Mouse (Mus musculus) layer of hippocampus, postnatal 36 days (tissue): Measurements from ENCODE around the gene Armh3. TPM values are rescaled to one million over a fixed set of nuclear protein-coding genes. Genes with fewer than 3 reads are reported as not detected.
A peak's percentile ranks its signal among the peaks of the same experiment; 100 is the strongest.
"Not testable (repeated sequence)": the region's sequence is repeated elsewhere in the genome, so short reads cannot be mapped to it uniquely, and the experiment has no call there.

ENCODE experiments used
- DNase-seq, 2 experiments: peaks; one replicate each; pipeline ENCODE4 v3.0.0; 2022
- total RNA-seq, 2 experiments: library from RNA; stranded (reverse); gene quantifications; 2 replicates each; pipeline ENCODE4 v1.2.3; 2021

The Armh3 gene
- total RNA-seq, 2 experiments from 2014 or later = 20.3 to 22.4 TPM

DNA sequence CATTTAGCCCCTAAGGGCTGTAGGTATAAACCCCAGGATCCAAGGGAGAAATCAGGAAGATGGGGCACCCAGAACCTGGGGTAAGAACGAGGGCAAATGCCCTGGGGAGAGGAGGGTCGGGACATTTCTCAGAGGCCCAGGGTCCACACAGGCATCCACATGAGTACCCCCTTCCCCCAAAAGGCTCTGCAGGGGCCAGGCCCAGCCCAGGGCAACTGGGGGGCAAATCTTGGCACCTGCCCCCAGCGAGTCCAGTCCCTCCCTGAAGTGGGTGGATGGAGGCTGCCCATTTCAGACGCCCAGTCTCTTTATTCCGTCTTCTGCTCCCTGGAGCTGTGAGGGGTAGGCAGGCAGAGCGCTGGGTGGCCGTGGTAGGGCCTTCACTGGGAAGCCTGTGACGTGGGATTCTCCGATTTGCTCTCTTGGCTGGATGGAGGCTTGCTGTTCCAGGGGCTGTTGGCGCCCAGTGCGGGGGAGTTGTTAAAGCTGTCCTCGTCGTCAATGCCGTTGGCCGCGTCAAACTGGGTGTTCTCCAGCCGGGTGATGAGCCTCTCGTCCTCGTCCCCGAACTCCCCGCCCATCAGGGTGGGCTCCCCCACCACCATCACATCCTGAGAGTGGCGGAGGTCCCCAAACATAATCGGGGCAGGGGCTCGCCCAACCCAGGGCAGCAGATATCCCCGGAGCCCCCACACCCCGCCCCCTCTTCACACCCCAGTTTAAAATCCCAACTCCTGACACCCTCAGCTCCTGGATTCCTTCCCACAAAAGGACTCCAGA lies 34.6 kb upstream of the Armh3 start:
- peak in 1 of 2 experiments; percentile 55 for DNase-seq

DNA sequence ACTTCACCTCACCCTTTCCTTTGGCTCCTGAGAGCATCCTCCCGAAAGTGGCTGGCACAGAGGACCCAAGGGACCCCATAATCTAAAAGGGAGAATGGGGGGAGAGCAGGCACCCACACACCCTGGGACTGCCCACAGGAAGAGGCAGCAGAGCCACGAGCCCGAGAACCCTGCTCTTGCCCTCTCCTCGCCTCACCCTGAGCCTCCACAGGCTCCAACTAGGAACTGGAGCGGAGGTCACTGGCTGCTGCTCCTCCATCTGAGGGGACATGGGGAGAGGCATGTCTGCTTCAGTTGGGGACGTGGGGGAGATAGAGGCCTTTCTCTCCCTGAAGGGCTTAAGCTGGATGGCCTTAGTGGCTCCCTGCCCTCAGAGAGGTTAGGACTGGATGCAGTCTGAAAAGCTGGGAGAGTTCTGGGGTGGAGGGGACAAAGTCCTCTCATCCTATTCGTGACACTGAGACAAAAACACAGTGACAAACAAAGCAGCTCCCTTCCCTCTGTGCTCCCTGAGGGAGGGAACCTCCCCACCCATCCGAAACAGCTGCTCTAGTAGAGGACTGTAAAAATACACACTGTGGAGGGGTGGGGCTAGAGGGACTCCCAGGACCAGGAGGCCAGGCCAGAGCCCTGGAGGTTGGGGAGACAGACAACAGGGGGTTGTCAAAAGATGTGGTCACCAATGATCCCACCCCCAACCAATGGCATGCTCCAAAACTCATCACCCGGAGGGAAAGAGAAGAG lies 33.6 kb upstream of the Armh3 start:
- no peak for DNase-seq

DNA sequence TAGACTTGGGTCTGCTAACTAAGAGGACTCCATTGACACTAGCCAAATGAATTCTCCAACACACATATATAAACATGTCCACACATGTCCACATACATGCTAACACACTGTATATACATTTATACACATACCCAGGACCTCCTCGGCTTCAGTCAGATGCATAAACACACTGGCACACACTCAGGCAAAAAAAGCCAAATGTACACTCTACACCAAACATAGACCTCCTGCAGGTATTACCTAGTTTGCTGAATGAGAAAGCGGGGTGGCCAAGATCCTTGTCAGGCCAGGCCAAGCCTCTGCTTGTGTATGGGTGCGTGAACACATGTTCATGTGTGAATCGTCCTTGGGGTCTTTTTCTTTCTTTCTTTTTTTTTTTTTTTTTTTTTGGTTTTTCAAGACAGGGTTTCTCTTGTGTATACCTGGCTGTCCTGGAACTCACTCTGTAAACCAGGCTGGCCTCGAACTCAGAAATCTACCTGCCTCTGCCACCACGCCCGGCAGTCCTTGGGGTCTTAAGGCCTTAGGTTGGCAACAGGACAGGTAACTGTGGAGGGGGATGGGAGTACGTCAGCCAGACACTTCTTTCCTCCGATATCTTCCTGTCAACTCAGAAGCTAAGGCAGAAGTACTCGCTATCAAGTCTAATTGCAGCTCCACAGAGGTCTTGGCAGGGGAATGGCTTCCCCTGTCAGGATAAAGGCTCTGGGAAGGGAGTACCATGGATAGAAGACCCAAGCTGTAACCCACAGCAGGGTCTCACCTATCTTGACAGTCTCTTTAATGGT lies 32.1 kb upstream of the Armh3 start:
- no peak for DNase-seq

DNA sequence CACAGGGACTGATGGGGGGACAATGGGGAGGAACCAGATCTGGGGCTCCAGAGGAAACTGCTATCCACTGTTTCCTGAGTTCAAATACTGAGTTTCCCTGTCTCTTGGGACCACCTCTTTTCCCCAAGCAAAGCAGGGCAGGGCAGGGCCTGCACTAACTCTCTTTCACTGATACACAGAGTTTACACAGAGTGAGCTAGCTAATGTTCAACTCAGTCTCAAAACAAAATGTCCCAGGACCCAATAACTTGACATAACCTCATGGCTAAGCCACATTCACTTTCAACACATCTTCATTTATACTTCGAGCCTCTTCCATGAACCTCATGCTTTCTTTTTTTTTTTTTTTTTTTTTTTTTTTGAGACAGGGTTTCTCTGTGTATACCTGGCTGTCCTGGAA lies 31.4 kb upstream of the Armh3 start:
- DNase-seq = no peak

DNA sequence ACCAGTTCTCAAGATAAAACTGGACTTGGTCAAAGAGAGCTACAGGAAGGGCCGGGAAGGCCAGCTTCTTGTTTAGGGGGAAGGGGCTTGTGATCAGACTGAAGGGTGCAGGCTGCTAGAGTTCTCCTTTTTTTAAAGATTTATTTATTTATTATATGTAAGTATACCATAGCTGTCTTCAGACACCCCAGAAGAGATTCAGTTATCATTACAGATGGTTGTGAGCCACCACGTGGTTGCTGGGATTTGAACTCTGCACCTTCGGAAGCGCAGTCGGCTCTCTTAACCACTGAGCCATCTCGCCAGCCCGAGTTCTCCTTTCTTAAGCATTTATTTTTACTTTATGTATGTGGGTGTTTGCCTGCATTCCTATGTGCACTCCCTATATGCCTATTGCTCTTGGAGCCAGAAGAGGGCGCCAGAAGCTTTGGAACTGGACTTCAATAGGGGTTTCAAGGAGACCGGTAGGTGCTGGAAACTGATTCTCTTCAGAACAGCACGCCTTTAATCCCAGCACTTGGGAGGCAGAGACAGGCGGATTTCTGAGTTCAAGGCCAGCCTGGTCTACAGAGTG lies 30.5 kb upstream of the Armh3 start:
- DNase-seq = no peak

DNA sequence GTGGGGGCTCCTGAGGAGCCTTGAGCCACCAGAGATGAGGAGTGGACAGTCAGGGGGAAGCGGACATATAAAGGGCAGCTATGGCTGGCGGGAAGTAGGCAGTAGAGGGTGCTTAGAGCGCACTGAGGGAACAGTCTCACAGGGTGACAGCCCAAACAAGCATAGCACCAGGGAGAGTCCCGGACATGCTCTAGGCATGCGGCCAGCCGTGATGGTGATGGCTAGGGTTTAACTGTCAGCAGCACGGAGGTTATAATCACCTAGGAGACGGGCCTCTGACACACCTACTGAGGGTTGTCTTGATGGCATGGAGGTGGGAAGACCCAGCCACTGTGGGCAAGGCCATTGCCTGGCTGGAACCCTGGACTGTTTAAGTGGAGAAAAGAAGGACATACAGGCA lies 28.3 kb upstream of the Armh3 start:
- DNase-seq = no peak

DNA sequence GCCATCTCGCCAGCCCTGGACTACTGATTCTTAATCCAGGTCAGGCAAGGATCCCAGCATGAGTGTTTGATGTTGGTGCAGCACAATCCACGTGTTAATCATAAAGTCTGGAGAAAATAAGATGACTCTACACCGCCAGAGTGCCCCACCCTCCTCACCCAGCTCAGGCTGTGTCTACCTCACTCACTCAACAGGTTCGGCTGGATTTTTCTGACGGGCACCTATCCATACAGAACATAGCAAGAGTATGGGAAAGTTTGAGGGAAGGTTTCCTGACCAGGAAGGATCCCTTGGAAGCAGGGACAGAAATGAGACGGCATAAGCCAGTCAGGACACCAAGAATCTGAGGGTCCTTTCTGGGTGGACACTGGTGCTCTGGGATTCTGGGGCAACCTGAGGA lies 26.7 kb upstream of the Armh3 start:
- no peak for DNase-seq

DNA sequence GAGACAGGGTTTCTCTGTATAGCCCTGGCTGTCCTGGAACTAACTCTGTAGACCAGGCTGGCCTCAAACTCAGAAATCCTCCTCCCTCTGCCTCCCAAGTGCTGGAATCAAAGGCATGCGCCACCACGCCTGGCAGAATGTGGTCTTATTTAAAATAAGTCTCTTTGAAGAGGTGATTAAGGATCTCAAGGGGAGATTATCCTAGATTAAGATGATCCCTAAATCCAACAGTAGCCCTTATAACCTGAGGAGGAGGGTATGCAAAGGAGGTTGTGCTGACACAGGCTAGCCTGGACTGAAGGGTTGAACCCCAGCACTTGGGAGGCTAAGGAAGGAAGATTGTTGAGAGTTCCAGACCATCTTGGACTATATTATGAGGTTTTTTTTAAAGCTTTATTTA lies 17.7 kb upstream of the Armh3 start:
- DNase-seq = no peak

DNA sequence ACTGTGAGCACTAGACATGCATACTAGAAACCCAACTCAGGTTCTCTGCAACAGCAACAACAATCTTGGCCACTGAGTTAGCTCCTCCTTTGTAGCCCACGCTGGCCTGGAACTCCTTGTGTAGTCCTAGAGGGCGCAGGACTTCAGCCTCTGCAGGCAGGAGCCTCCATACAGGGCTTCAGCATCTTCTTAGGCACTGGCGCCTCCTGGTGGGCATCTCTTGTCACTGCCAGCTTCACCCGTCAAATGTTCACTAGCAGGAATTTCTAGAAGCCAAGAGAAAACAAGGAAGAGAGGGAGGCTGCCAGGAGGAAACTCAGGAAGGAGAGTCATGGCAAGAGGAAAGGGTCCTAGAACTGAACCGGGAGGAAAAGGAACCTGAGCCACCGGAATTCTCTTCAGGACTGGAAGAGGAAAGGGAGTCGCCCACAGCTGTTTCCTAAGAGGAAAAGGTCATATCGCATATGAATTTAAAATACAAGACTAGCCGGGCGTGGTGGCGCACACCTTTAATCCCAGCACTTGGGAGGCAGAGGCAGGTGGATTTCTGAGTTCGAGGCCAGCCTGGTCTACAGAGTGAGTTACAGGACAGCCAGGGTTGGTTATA lies 16.4 kb upstream of the Armh3 start:
- DNase-seq = peak; percentile 71 to 78

DNA sequence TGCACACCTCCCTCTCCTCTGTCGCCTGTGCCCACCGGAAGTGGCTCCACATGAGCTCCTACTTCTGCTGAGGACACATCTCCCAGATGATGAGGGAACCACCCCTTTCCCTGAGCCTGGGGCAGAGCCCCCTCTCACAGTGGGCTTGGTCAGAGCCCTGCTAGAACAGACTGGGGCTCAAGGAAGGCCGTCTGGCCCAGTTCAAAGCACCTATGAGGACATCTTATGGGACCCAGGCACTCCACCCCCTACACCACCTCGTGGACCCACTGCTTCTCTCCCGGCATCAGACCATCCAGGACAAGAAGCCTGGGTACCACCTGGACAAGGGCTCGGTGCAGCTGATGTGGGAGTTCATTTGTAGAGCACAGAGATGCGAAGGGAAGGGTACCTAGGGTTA lies 7.4 kb upstream of the Armh3 start:
- DNase-seq = no peak

DNA sequence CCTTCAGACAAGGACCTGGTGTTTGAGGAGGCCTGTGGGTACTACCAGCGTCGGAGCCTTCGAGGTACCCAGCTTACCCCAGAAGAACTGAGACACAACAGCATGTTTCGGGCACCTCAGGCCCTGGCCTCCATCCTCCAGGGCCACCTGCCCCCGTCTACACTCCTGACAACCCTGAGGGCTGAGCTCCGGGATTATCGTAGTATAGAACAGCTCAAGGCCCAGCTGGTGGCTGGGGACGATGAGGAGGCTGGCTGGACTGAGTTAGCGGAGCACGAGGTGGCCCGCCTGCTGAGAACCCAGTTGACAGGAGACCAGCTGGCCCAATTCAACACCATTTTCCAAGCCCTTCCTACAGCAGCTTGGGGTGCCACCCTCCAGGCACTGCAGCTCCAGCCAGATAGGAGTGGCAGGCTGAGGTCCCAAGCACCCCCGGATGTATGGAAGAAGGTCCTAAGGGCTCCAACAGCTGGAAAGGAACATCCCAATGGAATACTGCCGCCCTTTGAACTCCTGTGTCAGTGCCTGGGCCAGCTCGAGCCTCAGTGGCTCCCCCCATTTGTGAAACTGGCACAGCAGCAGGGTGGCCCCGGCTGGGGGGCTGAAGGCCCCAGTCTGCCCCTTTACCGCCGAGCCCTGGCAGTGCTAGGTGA lies 6.7 kb upstream of the Armh3 start:
- DNase-seq = no peak

DNA sequence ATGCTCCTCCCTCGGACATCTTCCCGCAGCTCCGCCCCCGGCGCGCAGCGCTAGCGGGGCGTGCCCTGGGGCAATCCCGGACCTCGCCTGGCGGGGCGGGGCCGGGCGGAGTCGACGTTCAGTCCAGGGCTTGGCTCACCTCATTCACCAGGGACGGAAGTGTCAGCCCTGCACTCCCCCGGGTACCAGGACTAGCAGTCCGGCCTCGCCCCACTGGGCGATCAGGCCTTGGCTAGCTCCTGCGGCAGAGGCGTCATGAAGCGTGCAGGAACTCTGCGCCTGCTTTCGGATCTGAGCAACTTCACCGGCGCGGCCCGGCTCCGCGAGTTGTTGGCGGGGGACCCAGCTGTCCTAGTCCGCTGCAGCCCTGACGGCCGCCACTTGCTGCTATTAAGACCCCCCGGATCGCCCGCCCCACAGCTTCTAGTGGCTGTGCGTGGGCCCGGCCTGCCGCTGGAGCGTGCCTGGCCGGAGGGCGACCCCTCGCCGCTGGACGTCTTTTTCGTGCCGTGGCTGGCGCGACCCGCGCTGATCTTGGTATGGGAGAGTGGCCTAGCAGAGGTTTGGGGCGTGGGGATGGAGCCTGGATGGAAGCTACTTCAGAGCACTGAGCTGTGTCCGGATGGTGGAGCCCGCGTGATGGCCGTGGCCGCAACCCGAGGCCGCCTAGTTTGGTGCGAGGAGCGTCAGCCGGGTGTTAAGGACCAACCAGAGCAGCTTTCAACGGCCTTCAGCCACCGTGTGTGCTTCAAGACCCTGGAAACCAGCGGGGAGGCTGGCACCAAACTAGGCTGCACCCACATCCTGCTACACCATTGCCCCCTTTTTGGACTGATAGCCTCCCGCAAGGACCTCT lies 5.3 kb upstream of the Armh3 start, which contains the start of gene Hps6:
Gene Hps6 (plus strand): TSS at position 138 of the 856 bp plus-strand sequence.
- peak; percentile 72 to 73 for DNase-seq

DNA sequence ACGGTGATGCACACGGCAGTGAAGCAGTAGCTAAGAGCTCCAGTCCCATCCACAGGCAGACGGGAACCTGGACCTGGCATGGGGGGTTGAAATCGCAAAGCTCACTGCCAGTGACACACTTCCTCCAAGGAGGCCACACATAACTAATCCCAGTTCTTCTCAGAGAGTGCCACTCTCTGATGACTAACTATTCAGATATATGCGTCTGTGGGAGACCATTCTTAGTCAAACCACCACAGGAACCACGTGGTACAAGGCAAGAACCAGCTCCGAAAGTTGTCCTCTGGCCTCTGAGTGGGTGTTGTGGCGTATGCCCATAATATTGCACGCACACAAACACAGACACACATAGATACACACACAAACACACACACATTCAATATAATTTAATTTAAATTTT lies 4.0 kb upstream of the Armh3 start:
- DNase-seq = no peak

DNA sequence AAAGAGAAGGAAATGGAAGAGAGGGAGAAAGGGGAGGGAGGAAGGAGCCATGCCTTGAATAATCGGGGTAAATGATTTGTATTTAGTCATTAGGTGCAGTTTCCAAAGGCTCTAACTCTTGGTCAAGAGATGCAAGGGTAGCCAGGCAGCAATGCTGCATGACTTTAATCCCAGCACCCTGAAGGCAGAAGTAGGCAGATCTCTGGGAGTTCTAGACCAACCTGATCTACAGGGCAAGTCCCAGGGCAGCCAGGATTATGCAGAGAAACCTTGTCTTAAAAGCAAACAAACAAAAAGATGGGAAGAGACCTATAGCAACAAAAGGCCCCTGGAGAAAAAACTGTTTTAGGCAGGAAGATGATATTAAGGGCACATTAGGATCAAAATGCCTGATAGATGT lies 1.1 kb upstream of the Armh3 start:
- no peak for DNase-seq

DNA sequence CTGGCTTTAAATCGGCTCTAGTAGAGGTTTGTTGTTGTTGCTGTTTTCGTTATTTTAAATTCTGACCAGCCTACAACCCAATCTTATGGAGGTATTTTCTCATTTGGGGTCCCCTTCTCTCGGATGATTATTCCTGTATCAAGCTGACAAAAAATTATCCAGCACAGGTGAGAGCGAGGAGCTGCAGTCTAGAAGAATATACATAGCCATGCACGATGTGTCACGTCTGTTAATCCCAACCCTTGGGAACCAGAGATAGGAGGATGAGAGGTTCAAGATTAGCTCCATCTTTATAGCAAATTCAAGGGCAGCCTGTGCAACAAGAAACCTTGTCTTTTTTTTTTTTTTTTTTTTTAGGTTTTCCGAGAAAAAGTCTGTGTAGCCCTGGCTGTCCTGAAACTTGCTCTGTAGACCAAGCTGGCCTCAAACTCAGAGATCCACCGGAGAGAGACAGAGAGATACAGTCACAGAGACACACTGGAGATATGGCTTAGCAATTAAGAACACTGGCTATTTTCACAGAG lies 468 bp upstream of the Armh3 start:
- DNase-seq = no peak

DNA sequence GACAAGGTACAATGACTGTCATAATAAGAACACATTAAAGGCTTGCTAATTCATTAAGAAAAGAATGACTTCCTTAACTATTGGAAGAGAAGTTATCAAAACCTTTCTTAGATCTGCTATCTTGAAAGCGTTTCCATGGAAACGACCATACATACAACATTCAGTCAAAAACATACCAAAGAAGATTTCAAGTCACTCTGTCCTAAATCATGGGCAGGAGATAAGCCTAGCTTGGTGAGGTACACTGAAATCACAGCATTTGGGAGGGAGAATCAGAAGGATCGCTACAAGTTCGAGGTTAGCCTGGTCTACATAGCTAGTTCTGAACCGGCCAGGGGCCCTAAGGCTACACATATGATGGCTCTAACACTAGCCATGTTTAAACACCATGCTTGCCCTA lies 923 bp downstream of the Armh3 start:
- no peak for DNase-seq

DNA sequence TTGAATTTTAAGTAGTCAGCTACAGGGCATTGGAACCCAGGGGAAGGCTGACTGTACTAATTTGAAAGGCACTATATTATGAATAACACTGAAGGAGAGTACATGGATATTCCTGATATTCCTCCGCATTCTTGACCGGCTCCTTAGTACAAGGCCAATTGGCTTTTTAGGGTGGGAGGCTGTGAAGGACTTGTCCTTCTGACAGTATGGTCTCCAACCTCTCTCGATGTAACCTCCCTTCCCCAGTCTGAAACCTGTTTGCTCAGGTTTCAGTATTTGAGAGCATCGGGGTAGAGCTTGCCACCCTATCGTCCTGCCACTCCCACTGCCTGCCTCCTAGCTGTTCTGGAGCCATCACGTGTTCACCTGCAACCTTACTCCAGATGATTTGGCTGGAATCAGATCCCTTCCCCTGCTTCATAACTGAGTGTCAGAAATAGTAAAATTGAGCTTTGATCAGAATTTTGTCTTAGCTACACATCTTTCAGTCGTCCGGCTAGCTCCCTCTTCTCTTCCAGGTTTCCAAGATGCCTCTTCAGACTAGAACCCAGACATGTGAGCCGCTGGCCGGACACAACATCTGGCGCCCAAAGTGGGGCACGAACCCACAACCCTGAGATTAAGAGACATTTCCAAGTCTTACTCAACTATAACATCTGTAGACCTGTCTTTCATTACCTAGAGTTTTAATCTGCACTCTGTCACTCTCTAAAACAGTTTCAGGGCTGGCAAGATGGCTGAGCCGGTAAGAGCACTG lies 4.1 kb downstream of the Armh3 start:
- DNase-seq = no peak

DNA sequence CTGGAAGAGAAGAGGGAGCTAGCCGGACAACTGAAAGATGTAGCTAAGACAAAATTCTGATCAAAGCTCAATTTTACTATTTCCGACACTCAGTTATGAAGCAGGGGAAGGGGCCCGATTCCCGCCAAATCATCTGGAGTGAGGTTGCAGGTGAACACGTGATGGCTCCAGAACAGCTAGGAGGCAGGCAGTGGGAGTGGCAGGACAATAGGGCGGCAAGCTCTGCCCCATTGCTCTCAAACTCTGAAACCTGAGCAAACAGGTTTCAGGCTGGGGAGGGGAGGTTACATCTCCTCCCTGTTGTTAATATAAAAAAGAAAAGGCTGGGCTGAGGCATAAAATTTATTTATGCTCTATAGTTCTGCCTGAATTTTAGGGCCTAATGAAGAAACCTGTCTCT lies 4.8 kb downstream of the Armh3 start:
- not testable (repeated sequence) for DNase-seq

DNA sequence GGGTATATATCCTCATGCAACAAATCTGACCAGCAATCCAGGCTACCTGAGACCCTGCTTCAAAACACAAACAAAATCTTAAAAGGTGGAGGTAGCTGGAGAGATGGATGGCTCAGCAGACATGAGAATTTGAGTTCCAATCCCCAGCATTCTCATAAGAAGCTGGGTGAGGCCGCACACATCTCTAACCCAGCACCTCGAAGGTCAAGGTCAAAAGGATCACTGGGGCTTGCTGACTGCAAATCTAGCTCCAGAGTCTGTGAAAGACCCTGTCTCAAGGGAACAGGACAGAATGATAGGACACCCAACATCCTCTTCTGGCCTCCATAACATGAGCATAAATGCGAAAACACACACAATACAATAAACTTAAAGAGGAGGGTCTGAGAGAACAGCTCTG lies 7.1 kb downstream of the Armh3 start:
- no peak for DNase-seq

DNA sequence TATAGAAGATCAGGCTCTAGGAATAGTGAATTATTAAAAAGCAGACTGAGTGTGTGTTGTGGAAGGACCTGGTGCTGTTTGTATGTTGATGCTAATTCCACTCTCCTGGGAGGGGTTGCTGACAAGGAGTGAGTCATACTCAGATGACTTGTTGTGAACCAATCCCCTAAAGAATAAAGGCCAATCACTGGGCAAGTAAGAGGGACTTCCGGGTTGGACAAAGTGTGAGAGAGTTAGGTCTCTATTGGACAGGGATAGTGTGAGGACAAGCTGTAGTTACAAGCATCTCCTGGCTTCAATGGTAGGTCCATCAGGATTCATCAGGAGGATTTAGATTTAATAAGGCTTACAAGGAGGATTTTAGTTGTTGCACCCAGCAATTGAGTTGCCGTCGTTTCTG lies 10.1 kb downstream of the Armh3 start:
- DNase-seq = no peak
